Mouse (Mus musculus) forelimb bud, embryonic 11.5 days (tissue): ENCODE measurements at regions not wholly inside any gene's neighbourhood (a gene's known extent, or its start where the extent isn't known, plus 50 kb on each side); places are given as distances from the start of the nearest gene placed in this dataset.
A peak's percentile ranks its signal among the peaks of the same experiment; 100 is the strongest.

ENCODE experiments used
- DNase-seq: peaks from one replicate; pipeline ENCODE4 v3.0.0-alpha.2; 2012; ENCODE audit warnings: low read depth, low spot score

DNA sequence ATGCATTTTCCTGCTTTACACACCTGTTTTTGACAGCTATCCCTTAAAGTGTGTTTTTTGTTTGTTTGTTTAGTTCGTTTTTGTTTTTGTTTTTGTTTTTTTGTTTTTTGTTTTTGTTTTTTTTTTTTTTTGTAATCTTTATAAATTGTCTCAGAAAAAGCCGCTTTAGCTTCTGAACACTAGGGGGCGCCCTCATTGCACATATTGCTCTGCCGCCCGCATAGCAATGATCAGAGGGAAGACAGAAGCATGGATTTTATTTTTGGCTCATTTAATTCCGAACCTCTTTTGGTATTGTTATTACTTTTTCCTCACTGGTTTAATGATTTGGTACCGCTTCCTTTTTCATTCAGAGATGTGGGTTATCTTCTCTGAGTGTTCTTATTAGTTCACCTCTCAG lies 569.9 kb upstream of the Gm10800 start:
- peak; percentile 40 for DNase-seq
